Mouse (Mus musculus) liver, postnatal 0 days (tissue): ENCODE results near the gene Fam178b. TPM values are rescaled to one million over a fixed set of nuclear protein-coding genes. Genes with fewer than 3 reads are reported as not detected.
A peak's percentile ranks its signal among the peaks of the same experiment; 100 is the strongest.

ENCODE experiments used
- ATAC-seq: fragments of 200-750 bp; cut with Nextera tagmentation; 2 replicates; pipeline ENCODE4 v1.8.0; 2017; ENCODE audit warnings: mild to moderate bottlenecking, moderate library complexity
- DNase-seq: peaks from one replicate; pipeline ENCODE4 v3.0.0-alpha.2; 2016
- H3K27ac ChIP-seq: fragments of 300-500 bp; sonication (generic); 2 replicates; pipeline ENCODE4 v1.5.1; 2014; ENCODE audit warnings: antibody characterized with exemption, moderate library complexity, mild to moderate bottlenecking, low read depth
- H3K27me3 ChIP-seq: fragments of 300-500 bp; sonication (generic); 2 replicates; pipeline ENCODE4 v1.6.1; 2014; ENCODE audit warnings: low read length, control low read depth, mixed read lengths; ENCODE audit not compliant: insufficient read depth
- H3K36me3 ChIP-seq: fragments of 300-500 bp; sonication (generic); replicated peaks from 2 replicates; pipeline ENCODE4 v1.6.1; 2014; ENCODE audit warnings: mild to moderate bottlenecking, control low read depth, low read length, moderate library complexity, mixed read lengths; ENCODE audit not compliant: insufficient read depth
- H3K4me1 ChIP-seq: fragments of 300-500 bp; sonication (generic); 2 replicates; pipeline ENCODE4 v1.6.1; 2014; ENCODE audit warnings: antibody characterized with exemption, mild to moderate bottlenecking, control low read depth; ENCODE audit not compliant: insufficient read depth
- H3K4me2 ChIP-seq: fragments of 300-500 bp; sonication (generic); 2 replicates; pipeline ENCODE4 v1.6.1; 2014; ENCODE audit warnings: low read depth, mild to moderate bottlenecking, low read length, moderate library complexity, mixed read lengths
- H3K4me3 ChIP-seq: fragments of 300-500 bp; sonication (generic); 2 replicates; pipeline ENCODE4 v1.5.1; 2014; ENCODE audit warnings: low read depth, low read length
- H3K9ac ChIP-seq: fragments of 300-500 bp; sonication (generic); replicated peaks from 2 replicates; pipeline ENCODE4 v1.6.1; 2014; ENCODE audit warnings: mild to moderate bottlenecking, moderate library complexity
- H3K9me3 ChIP-seq: fragments of 300-500 bp; sonication (generic); 2 replicates; pipeline ENCODE4 v1.6.1; 2016; ENCODE audit warnings: mild to moderate bottlenecking, control low read depth, low read length, mixed read lengths
- CTCF ChIP-seq: sonication (generic); IDR thresholded peaks from 2 replicates; pipeline ENCODE4 v1.5.1; 2016; ENCODE audit warnings: antibody characterized with exemption, low read depth
- EP300 ChIP-seq: IDR thresholded peaks from 2 replicates; pipeline ENCODE4 v1.6.1; 2016; ENCODE audit warnings: antibody characterized with exemption, low read depth, mild to moderate bottlenecking
- WGBS: fragments of 180-500 bp; shearing (Covaris S2); extraction: QIAGEN DNeasy Blood & Tissue Kit; methylation state at CpG from one replicate; pipeline ENCODE4 v1.1.7; 2014; ENCODE audit not compliant: insufficient replicate concordance; 5-methylcytosine and 5-hydroxymethylcytosine counted together
- polyA plus RNA-seq: library from polyadenylated mRNA; unstranded; fragments of >200 nt; fragmentation: Nextera tagmentation; extraction: Ambion mirVana; gene quantifications from 2 replicates; pipeline ENCODE4 v1.2.1, GENCODE M21; 2015

Fam178b gene
- polyA plus RNA-seq, 1 experiment from 2014 or later, result 0.16 TPM

- Histone ChIP-seq H3K9me3 (no peaks in the 10 kb centered on the region), H3K36me3 (peaks cover 26% of the 10 kb centered on the region), H3K4me1 (peaks cover 15% of the 10 kb centered on the region), H3K27me3 (peaks cover under 1% of the 10 kb centered on the region; the same call in 1 of the 2 replicates), H3K9ac (no peak overlapping the region), H3K4me2 (no peak overlapping the region), H3K4me3 (no peak overlapping the region), H3K27ac (no peak overlapping the region)
- no peak for DNase-seq
- no peak for ATAC-seq
- TF ChIP-seq EP300, result no peak
- TF ChIP-seq CTCF, result no peak
- WGBS, result 80% methylated on average over 17 of the region's 17 CpGs
Measured at GRCm38 (mm10) chr1:36551904-36552303, 131.1 kb downstream of the Fam178b start.

- Histone ChIP-seq H3K9ac (no peak overlapping the region), H3K36me3 (peaks cover 26% of the 10 kb centered on the region), H3K4me1 (peaks cover 8% of the 10 kb centered on the region; the same call in 1 of the 2 replicates), H3K27ac (no peak overlapping the region), H3K4me3 (no peak overlapping the region), H3K27me3 (no peaks in the 10 kb centered on the region), H3K9me3 (no peaks in the 10 kb centered on the region), H3K4me2 (no peak overlapping the region)
- WGBS, result 80% methylated on average over 20 of the region's 20 CpGs
- DNase-seq, result no peak
- ATAC-seq, result no peak
- TF ChIP-seq EP300, result no peak
- TF ChIP-seq CTCF, result no peak
Measured at GRCm38 (mm10) chr1:36550075-36550863, 132.7 kb downstream of the Fam178b start.

GRCm38 (mm10) chr1:36549491-36549890, 133.5 kb downstream of the Fam178b start:
- DNase-seq (no peak), ATAC-seq (no peak)
- Histone ChIP-seq H3K36me3 (peaks cover 26% of the 10 kb centered on the region), H3K4me3 (no peak overlapping the region), H3K27ac (no peak overlapping the region), H3K4me1 (0 out of 2 replicates have a peak, but pooled peaks cover 4% of the 10 kb centered on the region), H3K4me2 (no peak overlapping the region), H3K9me3 (no peaks in the 10 kb centered on the region), H3K27me3 (no peaks in the 10 kb centered on the region), H3K9ac (no peak overlapping the region)
- 84% methylated on average over 18 of the region's 18 CpGs for WGBS
- TF ChIP-seq EP300 (no peak), CTCF (no peak)

- no peak overlapping the region for H3K4me2 ChIP-seq
- DNase-seq, result no peak
- 64% methylated on average over 8 of the region's 8 CpGs for WGBS
- no peak overlapping the region for H3K9ac ChIP-seq
- H3K9me3 ChIP-seq, result no peaks in the 10 kb centered on the region
- no peak for ATAC-seq
- no peak overlapping the region for H3K27ac ChIP-seq
- no peak overlapping the region for H3K4me3 ChIP-seq
- 0 out of 2 replicates have a peak, but pooled peaks cover 4% of the 10 kb centered on the region for H3K4me1 ChIP-seq
- peaks cover 24% of the 10 kb centered on the region for H3K36me3 ChIP-seq
- H3K27me3 ChIP-seq, result no peaks in the 10 kb centered on the region
- TF ChIP-seq CTCF (no peak), EP300 (no peak)
Measured at GRCm38 (mm10) chr1:36548771-36549170, 134.2 kb downstream of the Fam178b start.

GRCm38 (mm10) chr1:36547981-36548598, 134.9 kb downstream of the Fam178b start:
- Histone ChIP-seq H3K4me2 (no peak overlapping the region), H3K4me3 (no peak overlapping the region), H3K9ac (no peak overlapping the region), H3K27me3 (no peaks in the 10 kb centered on the region), H3K36me3 (peaks cover 20% of the 10 kb centered on the region), H3K27ac (no peak overlapping the region), H3K9me3 (no peaks in the 10 kb centered on the region), H3K4me1 (0 out of 2 replicates have a peak, but pooled peaks cover 4% of the 10 kb centered on the region)
- WGBS, result 73% methylated on average over 9 of the region's 9 CpGs
- TF ChIP-seq EP300, result no peak
- no peak for TF ChIP-seq CTCF
- DNase-seq, result no peak
- no peak for ATAC-seq

- peak; percentile 95 for DNase-seq
- Histone ChIP-seq H3K4me1 (0 out of 2 replicates have a peak, but pooled peaks cover 4% of the 10 kb centered on the region), H3K4me2 (peak within 1 kb of the TSS; percentile 82), H3K27ac (peak within 1 kb of the TSS; percentile 42; the same call in 1 of the 2 replicates), H3K27me3 (no peaks in the 10 kb centered on the region), H3K4me3 (peak within 1 kb of the TSS; percentile 71), H3K9ac (peak within 1 kb of the TSS; percentile 65), H3K36me3 (peaks cover 19% of the 10 kb centered on the region), H3K9me3 (no peaks in the 10 kb centered on the region)
- TF ChIP-seq CTCF, result peak; percentile 100
- peak; percentile 39; the same call in 1 of the 2 replicates for TF ChIP-seq EP300
- under 1% methylated on average over 43 of the region's 43 CpGs for WGBS
- peak; percentile 100 for ATAC-seq
Measured at GRCm38 (mm10) chr1:36546888-36547471, 136.0 kb downstream of the Fam178b start, which contains the start of gene Ankrd39. TSS of gene Ankrd39 (minus strand) at chr1:36547445.
